In the genomic region with DNA sequence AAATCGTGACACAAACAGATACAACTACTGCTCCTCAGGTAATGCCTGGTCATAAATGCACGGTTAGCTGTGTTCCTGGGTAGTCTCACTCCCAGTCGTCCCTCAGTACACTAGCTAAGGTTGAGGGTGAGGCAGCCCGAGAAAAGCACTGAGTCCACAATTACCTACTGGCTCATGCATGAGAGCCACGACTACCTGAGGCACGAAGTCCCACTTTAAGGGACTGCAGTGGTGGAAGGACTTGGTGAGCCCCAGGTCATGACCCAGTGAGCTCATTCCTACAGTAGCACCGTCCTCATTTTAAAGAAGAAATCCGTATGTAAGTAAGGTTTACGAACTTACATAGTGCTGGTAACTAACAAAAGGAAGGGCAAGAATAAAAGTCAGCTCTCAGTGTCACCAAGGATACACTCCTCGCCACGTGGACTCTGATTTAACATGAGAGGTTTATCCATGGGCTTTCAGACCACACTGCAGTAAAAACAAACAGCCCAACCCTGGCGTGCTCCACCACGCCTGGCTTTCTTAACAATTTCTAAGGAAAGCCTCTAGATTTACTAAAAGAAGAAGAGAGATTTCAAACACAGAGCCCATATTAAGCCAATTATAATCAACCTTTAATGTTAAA, we compare ENCODE assay signal across 24 mouse cellular contexts.
"Had no signal": no experiment of that assay in that cellular context is flagged by ENCODE, and none has a peak within 500 bp of the region (broad histone marks: within the 10 kb centered on the region; RNA-seq: fewer than 3 reads in every experiment).

No protein-coding gene starts in this region.

- H3K4me1 ChIP-seq: liver, embryonic 13.5 days; liver, embryonic 15.5 days; lung, embryonic 15.5 days; midbrain, embryonic 13.5 days; midbrain, embryonic 15.5 days; neural tube, embryonic 13.5 days; neural tube, embryonic 15.5 days had no signal

- H3K4me3 ChIP-seq: liver, embryonic 13.5 days; liver, embryonic 15.5 days; lung, embryonic 15.5 days; megakaryocyte, embryonic 14.5 days; midbrain, embryonic 13.5 days; midbrain, embryonic 15.5 days; myocyte; neural tube, embryonic 13.5 days; neural tube, embryonic 15.5 days had no signal

- H3K27me3 ChIP-seq: liver, embryonic 13.5 days; liver, embryonic 15.5 days; lung, embryonic 15.5 days; megakaryocyte, embryonic 14.5 days; midbrain, embryonic 13.5 days; midbrain, embryonic 15.5 days; neural tube, embryonic 13.5 days; neural tube, embryonic 15.5 days had no signal

- DNase-seq: liver, embryonic 13.5 days; liver, postnatal 0 days; lung, adult 2 months; lung, postnatal 14 days; lung, postnatal 36 days; retina, postnatal 1 day; right cerebral cortex, adult 18-20 months; right cerebral cortex, postnatal 25 days; right cerebral cortex, postnatal 4 days; spleen, adult 18-20 months; thymus, adult 18-20 months; thymus, postnatal 14 days; thymus, postnatal 36 days had no signal

- H3K9ac ChIP-seq: liver, embryonic 13.5 days; liver, embryonic 15.5 days; liver, postnatal 0 days; lung, embryonic 15.5 days; midbrain, embryonic 13.5 days; midbrain, embryonic 15.5 days; neural tube, embryonic 13.5 days; neural tube, embryonic 15.5 days had no signal

- H3K4me2 ChIP-seq: liver, embryonic 13.5 days; liver, embryonic 15.5 days; lung, embryonic 15.5 days; midbrain, embryonic 11.5 days; midbrain, embryonic 13.5 days; midbrain, embryonic 15.5 days; neural tube, embryonic 13.5 days; neural tube, embryonic 15.5 days had no signal

- H3K27ac ChIP-seq: liver, embryonic 13.5 days; liver, embryonic 15.5 days; lung, embryonic 15.5 days; macrophage; midbrain, embryonic 13.5 days; midbrain, embryonic 15.5 days; neural tube, embryonic 13.5 days; neural tube, embryonic 15.5 days had no signal

- H3K9me3 ChIP-seq: liver, embryonic 13.5 days; liver, embryonic 15.5 days; lung, embryonic 15.5 days; megakaryocyte, embryonic 14.5 days; midbrain, embryonic 13.5 days; midbrain, embryonic 15.5 days; neural tube, embryonic 13.5 days; neural tube, embryonic 15.5 days had no signal

- ATAC-seq: liver, postnatal 0 days; lung, postnatal 0 days; midbrain, embryonic 13.5 days; midbrain, embryonic 15.5 days had no signal
